Mouse (Mus musculus) layer of hippocampus, postnatal 10 days (tissue): Measurements from ENCODE around the gene Scube2. TPM values are rescaled to one million over a fixed set of nuclear protein-coding genes. Genes with fewer than 3 reads are reported as not detected.

ENCODE experiments used
- DNase-seq, 2 experiments: peaks; one replicate each; pipeline ENCODE4 v3.0.0; 2021; ENCODE audit warnings: low spot score in 2 of 2
- long read RNA-seq: library from polyadenylated mRNA; stranded (forward); transcript quantifications from one replicate; pipeline ENCODE4 v2.0.0, GENCODE M21; 2023
- total RNA-seq, 2 experiments: library from RNA; stranded (reverse); gene quantifications; 2 replicates each; pipeline ENCODE4 v1.2.3; 2021

Scube2 gene
- 1 to 10 TPM; 1.8 to 2.1 TPM for total RNA-seq
- long read RNA-seq, partial matches to known transcripts, result 0 of 1 reads
- long read RNA-seq, other reads (novel, unspliced or antisense), result 1 of 1 reads

- DNase-seq, result no peak
Measured at GRCm38 (mm10) chr7:109865370-109866229, at the start of gene Scube2. TSS of gene Scube2 (minus strand) at chr7:109865679.

GRCm38 (mm10) chr7:109906165-109906564, 40.7 kb upstream of the Scube2 start:
- no peak for DNase-seq

GRCm38 (mm10) chr7:109900921-109901320, 35.4 kb upstream of the Scube2 start:
- DNase-seq, result no peak

GRCm38 (mm10) chr7:109898911-109899310, 33.4 kb upstream of the Scube2 start:
- DNase-seq, result no peak

GRCm38 (mm10) chr7:109892530-109892929, 27.1 kb upstream of the Scube2 start:
- DNase-seq, result peak; percentile 81 to 86

GRCm38 (mm10) chr7:109891786-109892185, 26.3 kb upstream of the Scube2 start:
- no peak for DNase-seq

- no peak for DNase-seq
Measured at GRCm38 (mm10) chr7:109890256-109890655, 24.8 kb upstream of the Scube2 start.

GRCm38 (mm10) chr7:109889300-109889699, 23.8 kb upstream of the Scube2 start:
- DNase-seq, result no peak

GRCm38 (mm10) chr7:109886249-109886648, 20.8 kb upstream of the Scube2 start:
- DNase-seq, result no peak

- DNase-seq, result no peak
Measured at GRCm38 (mm10) chr7:109882574-109882973, 17.1 kb upstream of the Scube2 start.

- DNase-seq, result no peak
Measured at GRCm38 (mm10) chr7:109881561-109882099, 16.2 kb upstream of the Scube2 start.

GRCm38 (mm10) chr7:109879158-109879557, 13.7 kb upstream of the Scube2 start:
- no peak for DNase-seq

GRCm38 (mm10) chr7:109876085-109876484, 10.6 kb upstream of the Scube2 start:
- DNase-seq, result no peak

GRCm38 (mm10) chr7:109875598-109875997, 10.1 kb upstream of the Scube2 start:
- no peak for DNase-seq

GRCm38 (mm10) chr7:109875033-109875432, 9.6 kb upstream of the Scube2 start:
- DNase-seq, result no peak

GRCm38 (mm10) chr7:109873170-109873569, 7.7 kb upstream of the Scube2 start:
- DNase-seq, result no peak

GRCm38 (mm10) chr7:109871232-109871631, 5.8 kb upstream of the Scube2 start:
- DNase-seq, result no peak

GRCm38 (mm10) chr7:109868498-109868897, 3.0 kb upstream of the Scube2 start:
- DNase-seq, result no peak

GRCm38 (mm10) chr7:109866643-109867042, 1.2 kb upstream of the Scube2 start:
- no peak for DNase-seq

- DNase-seq, result no peak
Measured at GRCm38 (mm10) chr7:109863561-109863960, 1.9 kb downstream of the Scube2 start.

GRCm38 (mm10) chr7:109860162-109860561, 5.3 kb downstream of the Scube2 start:
- no peak for DNase-seq

- no peak for DNase-seq
Measured at GRCm38 (mm10) chr7:109859354-109859753, 6.1 kb downstream of the Scube2 start.
